Mouse (Mus musculus): ENCODE measurements around the gene Plcb1. TPM values are rescaled to one million over a fixed set of nuclear protein-coding genes. Genes with fewer than 3 reads are reported as not detected.

The Plcb1 gene
- polyA plus RNA-seq (2012; rRNA removed), result 64.0 and 64.9 TPM in 2 replicates

- peak; percentile 73 to 92 for DNase-seq (ENCODE audit: extremely low spot score in 1 of 2, low spot score in 1 of 2)
These were observed at the start of gene Plcb1 for GRCm38 (mm10) chr2:134785970-134786855. Gene Plcb1 (plus strand): TSS chr2:134786067.

- no peak for DNase-seq (ENCODE audit: extremely low spot score in 1 of 2, low spot score in 1 of 2)
These were observed 30.3 kb upstream of the Plcb1 start for GRCm38 (mm10) chr2:134755537-134755936.

GRCm38 (mm10) chr2:134756086-134756485, 29.8 kb upstream of the Plcb1 start:
- DNase-seq (ENCODE audit: extremely low spot score in 1 of 2, low spot score in 1 of 2), result no peak

GRCm38 (mm10) chr2:134761029-134761428, 24.8 kb upstream of the Plcb1 start:
- no peak for DNase-seq (ENCODE audit: extremely low spot score in 1 of 2, low spot score in 1 of 2)

GRCm38 (mm10) chr2:134763406-134763990, 22.4 kb upstream of the Plcb1 start:
- no peak for DNase-seq (ENCODE audit: extremely low spot score in 1 of 2, low spot score in 1 of 2)

GRCm38 (mm10) chr2:134764506-134764905, 21.4 kb upstream of the Plcb1 start:
- DNase-seq (ENCODE audit: extremely low spot score in 1 of 2, low spot score in 1 of 2), result no peak

- DNase-seq (ENCODE audit: extremely low spot score in 1 of 2, low spot score in 1 of 2), result peak; percentile 73 to 79
These were observed 6.0 kb upstream of the Plcb1 start for GRCm38 (mm10) chr2:134779826-134780225.

GRCm38 (mm10) chr2:134780316-134780715, 5.6 kb upstream of the Plcb1 start:
- peak in 1 of 2 experiments; percentile 41 for DNase-seq (ENCODE audit: extremely low spot score in 1 of 2, low spot score in 1 of 2)

DNA sequence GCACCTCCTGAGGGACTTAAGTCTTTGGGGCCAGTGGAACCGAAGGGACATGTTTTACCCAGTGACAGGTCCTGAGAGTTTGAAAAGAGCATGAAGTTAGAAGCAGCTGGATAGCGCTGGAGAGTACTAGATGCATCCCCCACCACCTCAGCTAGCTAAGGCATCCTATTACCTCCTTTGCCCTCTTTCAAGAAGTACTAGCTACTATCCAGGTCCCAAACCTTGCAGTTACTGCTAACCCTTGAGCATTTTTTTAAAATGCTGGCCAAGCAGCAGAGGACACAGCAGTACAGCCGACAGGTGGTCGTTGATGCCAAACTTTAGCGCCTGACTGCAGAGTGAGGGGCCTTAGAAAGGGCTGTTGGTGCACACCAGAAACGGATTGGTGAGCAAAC, 986 bp downstream of the Plcb1 start:
- no peak for DNase-seq (ENCODE audit: extremely low spot score in 1 of 2, low spot score in 1 of 2)

DNA sequence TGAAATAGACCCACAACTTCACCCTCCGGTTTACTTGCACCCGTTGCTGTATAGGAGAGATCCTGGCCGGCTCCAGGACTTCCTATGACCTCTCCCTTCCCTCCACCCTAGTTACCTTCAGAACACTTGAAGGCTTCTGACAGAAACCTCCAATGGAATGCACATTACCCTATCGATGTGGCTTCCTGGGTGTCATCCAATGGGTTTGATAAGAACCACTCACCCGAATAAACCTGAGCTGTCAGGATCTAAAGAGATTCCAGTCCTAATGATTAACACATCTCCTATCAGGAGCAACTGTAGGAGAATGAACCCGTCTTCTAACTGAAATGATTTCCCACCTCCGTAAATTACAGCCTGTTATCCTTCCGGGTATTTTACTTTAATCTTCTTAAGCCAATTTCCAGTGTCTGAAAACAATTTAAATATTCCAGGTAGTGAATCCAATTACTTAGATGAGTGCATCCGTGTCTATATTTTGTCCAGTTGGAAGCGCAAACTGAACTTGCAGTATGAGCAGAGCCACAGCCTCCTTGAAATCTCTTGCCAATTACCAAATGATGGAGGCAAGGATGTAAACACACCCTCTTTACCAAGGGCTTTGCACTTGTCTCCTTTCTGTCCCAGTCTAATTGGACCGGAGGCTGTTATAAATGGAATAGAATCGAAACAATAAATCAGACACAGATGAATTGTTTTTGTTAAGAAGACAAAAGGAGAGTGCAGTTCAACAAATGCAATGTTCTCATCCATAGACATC, 1.6 kb downstream of the Plcb1 start:
- peak in 1 of 2 experiments; percentile 22 for DNase-seq (ENCODE audit: extremely low spot score in 1 of 2, low spot score in 1 of 2)

DNA sequence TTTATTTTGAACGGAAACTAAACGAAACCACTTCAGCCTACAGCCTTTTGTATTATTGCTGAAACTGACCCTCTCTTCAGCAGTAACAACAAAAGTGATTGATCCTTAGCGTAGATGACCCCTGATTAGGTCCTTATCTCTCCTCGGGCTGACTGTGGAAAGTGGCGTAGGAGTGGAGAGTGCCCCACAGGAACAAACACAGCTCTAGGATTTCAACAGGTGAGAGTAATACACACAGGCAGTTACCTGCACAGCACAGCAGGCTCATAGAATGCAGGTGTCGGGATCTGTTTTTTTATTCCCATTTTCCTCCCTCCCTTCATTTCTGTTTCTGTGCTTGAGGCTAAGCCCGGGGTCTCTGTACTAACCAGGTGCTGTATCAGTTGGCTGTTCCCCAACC, 7.1 kb downstream of the Plcb1 start:
- DNase-seq (ENCODE audit: extremely low spot score in 1 of 2, low spot score in 1 of 2), result no peak

DNA sequence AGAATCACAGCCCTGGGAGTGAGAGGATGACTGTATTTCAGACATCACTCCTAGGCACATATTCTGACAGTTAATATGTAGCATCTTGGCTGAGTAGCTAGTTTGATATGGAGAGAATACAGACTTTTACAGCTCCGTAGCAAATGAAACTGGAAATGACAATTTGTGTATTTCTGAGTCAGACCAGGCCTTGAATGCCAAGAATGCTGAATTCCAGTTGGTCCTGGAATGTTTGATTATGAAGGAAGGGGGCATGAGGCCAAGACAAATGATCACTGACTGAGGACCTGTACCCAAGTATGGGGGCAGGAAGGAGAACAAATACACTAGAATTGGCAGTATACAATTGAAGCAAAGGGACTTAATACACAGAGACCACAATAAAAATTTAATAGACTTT, 14.4 kb downstream of the Plcb1 start:
- DNase-seq (ENCODE audit: extremely low spot score in 1 of 2, low spot score in 1 of 2), result no peak

- DNase-seq (ENCODE audit: extremely low spot score in 1 of 2, low spot score in 1 of 2), result peak in 1 of 2 experiments; percentile 27
These were observed 30.5 kb downstream of the Plcb1 start for GRCm38 (mm10) chr2:134816383-134816782.

GRCm38 (mm10) chr2:134817058-134817840, 31.4 kb downstream of the Plcb1 start:
- peak; percentile 70 to 73 for DNase-seq (ENCODE audit: extremely low spot score in 1 of 2, low spot score in 1 of 2)

DNA sequence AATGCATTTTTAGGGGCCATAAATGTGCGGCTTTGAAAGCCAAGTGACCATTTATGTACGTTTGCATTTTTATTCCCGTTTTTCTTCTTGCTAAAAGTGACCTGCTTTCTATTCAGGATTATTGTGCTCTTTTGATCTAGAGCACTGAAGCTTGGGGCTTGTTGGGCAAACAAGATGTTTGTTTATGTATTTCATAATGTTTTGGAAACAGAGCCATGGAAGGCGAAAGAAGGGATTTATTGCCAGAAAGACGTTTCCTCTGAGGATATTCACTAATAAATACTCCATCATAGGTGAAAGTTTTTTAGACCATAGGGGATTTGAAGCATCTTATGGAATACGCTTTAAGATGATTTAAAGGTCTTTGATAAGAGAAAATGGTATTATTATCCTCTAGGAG, 35.3 kb downstream of the Plcb1 start:
- no peak for DNase-seq (ENCODE audit: extremely low spot score in 1 of 2, low spot score in 1 of 2)

DNA sequence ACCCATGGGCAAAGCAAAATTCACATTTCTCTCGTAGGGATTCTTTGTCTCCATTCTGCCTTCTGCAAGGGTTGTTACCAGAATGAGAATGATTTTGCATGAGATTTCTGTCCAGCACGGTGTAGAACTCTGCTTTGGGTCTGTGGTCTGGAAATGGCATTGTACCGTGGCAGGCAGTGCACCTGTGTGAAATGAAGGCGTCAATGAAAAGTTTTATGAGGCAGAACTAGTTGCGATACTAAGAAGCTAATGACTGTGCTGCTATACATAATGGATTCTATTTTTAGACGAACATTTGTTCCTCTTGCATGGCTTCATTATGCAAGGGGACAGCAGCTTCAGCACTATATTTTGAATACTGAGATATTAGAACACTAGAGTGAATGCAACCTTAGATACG, 39.8 kb downstream of the Plcb1 start:
- DNase-seq (ENCODE audit: extremely low spot score in 1 of 2, low spot score in 1 of 2), result no peak

GRCm38 (mm10) chr2:134826111-134827005, 40.5 kb downstream of the Plcb1 start:
- no peak for DNase-seq (ENCODE audit: extremely low spot score in 1 of 2, low spot score in 1 of 2)

DNA sequence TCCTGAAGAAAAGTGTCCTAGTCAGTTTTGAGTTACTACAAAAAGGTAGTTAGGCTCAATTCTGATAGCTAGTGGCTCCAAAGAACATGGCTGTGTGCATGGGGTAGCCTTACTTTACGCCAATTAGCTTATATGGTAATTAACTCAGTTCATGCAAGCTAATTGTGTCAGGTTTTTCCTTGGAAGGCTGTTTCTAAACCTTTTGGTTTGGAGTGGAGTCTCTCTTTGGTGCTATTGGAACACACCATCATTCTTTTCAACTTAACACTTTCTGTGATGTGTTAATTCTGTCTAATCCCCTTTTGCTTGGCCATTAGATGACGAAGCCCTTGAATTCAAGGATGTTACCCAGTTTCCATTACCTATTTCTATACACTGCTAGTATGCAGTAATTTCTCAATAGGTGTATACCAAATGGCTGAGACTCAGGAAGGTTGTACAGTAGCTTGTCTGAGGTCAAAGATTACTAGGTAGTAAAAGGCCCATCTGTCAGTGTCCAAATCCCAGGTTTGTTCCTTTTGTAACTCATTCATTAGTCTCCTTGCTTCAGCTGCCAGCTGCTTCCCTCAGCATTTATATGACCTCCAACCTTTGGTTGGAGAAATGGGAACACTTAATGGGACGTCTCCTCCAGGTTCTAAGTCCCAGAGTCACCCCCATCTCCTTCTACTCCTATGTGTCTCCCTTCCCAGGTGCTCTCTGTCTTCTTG, 42.1 kb downstream of the Plcb1 start:
- no peak for DNase-seq (ENCODE audit: extremely low spot score in 1 of 2, low spot score in 1 of 2)

DNA sequence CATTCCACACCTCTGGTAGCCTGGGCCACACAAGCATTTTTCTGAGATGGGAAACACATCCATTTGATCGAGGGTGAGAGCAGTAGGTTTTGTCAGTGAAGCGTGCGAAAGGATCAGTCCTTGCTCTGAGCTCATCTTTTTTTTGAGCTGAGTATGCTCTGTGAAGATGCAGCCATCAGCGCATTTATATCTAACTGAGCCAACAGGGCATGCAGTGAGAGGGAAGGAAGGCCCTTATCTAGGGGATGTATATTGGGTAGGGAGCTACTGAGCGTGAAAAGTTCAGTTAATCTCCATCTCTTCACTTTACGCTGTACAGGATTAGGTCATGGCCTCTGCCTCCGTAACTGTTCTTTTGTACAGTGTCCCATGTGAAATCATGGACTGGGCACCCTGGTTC, 46.0 kb downstream of the Plcb1 start:
- DNase-seq (ENCODE audit: extremely low spot score in 1 of 2, low spot score in 1 of 2), result no peak
